Mouse (Mus musculus) midbrain, postnatal 0 days (tissue): ENCODE measurements around the gene Itga6. TPM values are rescaled to one million over a fixed set of nuclear protein-coding genes. Genes with fewer than 3 reads are reported as not detected.
A peak's percentile ranks its signal among the peaks of the same experiment; 100 is the strongest.

Experiments
- ATAC-seq: fragments of 200-750 bp; cut with Nextera tagmentation; 2 replicates; pipeline ENCODE4 v1.8.0; 2017; ENCODE audit warnings: moderate number of reproducible peaks, mild to moderate bottlenecking, moderate TSS enrichment, moderate library complexity; ENCODE audit not compliant: low FRiP score
- DNase-seq: peaks from one replicate; pipeline ENCODE4 v3.0.0-alpha.2; 2015; ENCODE audit warnings: low spot score
- H3K27ac ChIP-seq: fragments of 300-500 bp; sonication (generic); 2 replicates; pipeline ENCODE4 v1.5.1; 2014; ENCODE audit warnings: low read depth, mild to moderate bottlenecking, low read length, mixed read lengths
- H3K27me3 ChIP-seq: fragments of 300-500 bp; sonication (generic); 2 replicates; pipeline ENCODE4 v1.6.1; 2014; ENCODE audit warnings: low read length, control low read depth, mixed read lengths; ENCODE audit not compliant: insufficient read depth
- H3K36me3 ChIP-seq: fragments of 300-500 bp; sonication (generic); 2 replicates; pipeline ENCODE4 v1.6.1; 2014; ENCODE audit warnings: low read length, control low read depth, mixed read lengths; ENCODE audit not compliant: insufficient read depth
- H3K4me1 ChIP-seq: fragments of 300-500 bp; sonication (generic); 2 replicates; pipeline ENCODE4 v1.6.1; 2014; ENCODE audit warnings: mild to moderate bottlenecking, control low read depth, antibody characterized with exemption, low read length, mixed read lengths; ENCODE audit not compliant: insufficient read depth
- H3K4me2 ChIP-seq: fragments of 300-500 bp; sonication (generic); 2 replicates; pipeline ENCODE4 v1.6.1; 2014; ENCODE audit warnings: low read depth, mild to moderate bottlenecking, low read length, mixed read lengths; ENCODE audit not compliant: poor library complexity, severe bottlenecking
- H3K4me3 ChIP-seq: fragments of 300-500 bp; sonication (generic); 2 replicates; pipeline ENCODE4 v1.5.1; 2014; ENCODE audit warnings: low read depth, mild to moderate bottlenecking, low read length, moderate library complexity
- H3K9ac ChIP-seq: fragments of 300-500 bp; sonication (generic); replicated peaks from 2 replicates; pipeline ENCODE4 v1.6.1; 2014; ENCODE audit warnings: mild to moderate bottlenecking, low read length, moderate library complexity, mixed read lengths; ENCODE audit not compliant: poor library complexity, severe bottlenecking
- H3K9me3 ChIP-seq: fragments of 300-500 bp; sonication (generic); 2 replicates; pipeline ENCODE4 v1.6.1; 2016; ENCODE audit warnings: low read length, control low read depth
- CTCF ChIP-seq: IDR thresholded peaks from 2 replicates; pipeline ENCODE4 v1.5.1; 2016; ENCODE audit warnings: antibody characterized with exemption, mild to moderate bottlenecking
- WGBS: fragments of 180-500 bp; shearing (Covaris S2); extraction: QIAGEN DNeasy Blood & Tissue Kit; methylation state at CpG from one replicate; pipeline ENCODE4 v1.1.7; 2014; 5-methylcytosine and 5-hydroxymethylcytosine counted together
- polyA plus RNA-seq: library from polyadenylated mRNA; unstranded; fragments of >200 nt; fragmentation: Nextera tagmentation; extraction: Ambion mirVana; gene quantifications from 2 replicates; pipeline ENCODE4 v1.2.1, GENCODE M21; 2015
- total RNA-seq: library from RNA; depleted of rRNA; stranded (reverse); fragments of >200 nt; gene quantifications from 2 replicates; pipeline ENCODE4 v1.2.3, GENCODE M21; 2014

Gene Itga6
- total and polyA plus RNA-seq, 2 experiments from 2014 or later, result 16.0 to 38.9 TPM

- no peaks in the 10 kb centered on the region for H3K27me3 ChIP-seq
- no peak overlapping the region for H3K4me3 ChIP-seq
- 50% methylated on average over 1 of the region's 1 CpGs for WGBS
- H3K36me3 ChIP-seq, result no peaks in the 10 kb centered on the region
- DNase-seq (no peak), ATAC-seq (no peak)
- no peak overlapping the region for H3K4me2 ChIP-seq
- H3K27ac ChIP-seq, result no peak overlapping the region
- no peak for TF ChIP-seq CTCF
- no peaks in the 10 kb centered on the region for H3K4me1 ChIP-seq
- H3K9me3 ChIP-seq, result no peaks in the 10 kb centered on the region
- no peak overlapping the region for H3K9ac ChIP-seq
These were observed 121.1 kb downstream of the Itga6 start for GRCm38 (mm10) chr2:71866565-71866964.

- Histone ChIP-seq H3K4me3 (no peak overlapping the region), H3K27ac (no peak overlapping the region), H3K4me1 (no peaks in the 10 kb centered on the region), H3K4me2 (no peak overlapping the region), H3K9ac (no peak overlapping the region), H3K9me3 (no peaks in the 10 kb centered on the region), H3K27me3 (no peaks in the 10 kb centered on the region), H3K36me3 (no peaks in the 10 kb centered on the region)
- no peak for DNase-seq
- 79% methylated on average over 3 of the region's 3 CpGs for WGBS
- no peak for ATAC-seq
- TF ChIP-seq CTCF, result no peak
These were observed 121.6 kb downstream of the Itga6 start for GRCm38 (mm10) chr2:71867019-71867418.

GRCm38 (mm10) chr2:71867480-71867879 lies 122.1 kb downstream of the Itga6 start:
- H3K9ac ChIP-seq, result no peak overlapping the region
- DNase-seq (no peak), ATAC-seq (no peak)
- no peak overlapping the region for H3K4me2 ChIP-seq
- H3K9me3 ChIP-seq, result no peaks in the 10 kb centered on the region
- H3K36me3 ChIP-seq, result no peaks in the 10 kb centered on the region
- TF ChIP-seq CTCF, result no peak
- no peak overlapping the region for H3K4me3 ChIP-seq
- H3K27me3 ChIP-seq, result no peaks in the 10 kb centered on the region
- WGBS, result 10% methylated on average over 5 of the region's 5 CpGs
- H3K4me1 ChIP-seq, result no peaks in the 10 kb centered on the region
- H3K27ac ChIP-seq, result no peak overlapping the region

DNA sequence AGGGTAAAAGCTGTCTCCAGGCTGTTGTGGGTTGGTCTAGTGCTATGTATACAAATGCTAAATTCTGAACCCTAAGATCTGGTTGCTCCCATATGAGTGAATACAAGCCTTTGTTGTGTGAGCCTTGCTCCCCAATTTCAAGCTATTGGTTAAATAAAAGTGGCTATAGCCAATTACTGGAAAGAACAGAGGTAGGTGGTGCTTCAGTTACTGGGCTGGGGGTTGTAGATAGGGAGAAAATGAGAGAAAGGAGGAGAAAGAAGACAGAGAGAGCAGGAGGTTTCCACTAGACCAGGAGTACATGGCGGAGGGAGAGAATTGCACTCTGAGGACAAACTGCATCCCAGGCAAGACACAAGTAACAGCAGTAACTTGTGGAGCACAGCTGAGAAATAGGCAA lies 122.8 kb downstream of the Itga6 start:
- Histone ChIP-seq H3K27ac (no peak overlapping the region), H3K4me2 (no peak overlapping the region), H3K27me3 (no peaks in the 10 kb centered on the region), H3K4me3 (no peak overlapping the region), H3K9ac (no peak overlapping the region), H3K9me3 (no peaks in the 10 kb centered on the region), H3K36me3 (no peaks in the 10 kb centered on the region), H3K4me1 (no peaks in the 10 kb centered on the region)
- ATAC-seq (no peak), DNase-seq (no peak)
- WGBS, result 97% methylated on average over 1 of the region's 1 CpGs
- TF ChIP-seq CTCF, result no peak

GRCm38 (mm10) chr2:71872141-71872540 lies 126.7 kb downstream of the Itga6 start:
- no peak for DNase-seq
- no peak for ATAC-seq
- Histone ChIP-seq H3K27ac (no peak overlapping the region), H3K9ac (no peak overlapping the region), H3K4me1 (no peaks in the 10 kb centered on the region), H3K9me3 (no peaks in the 10 kb centered on the region), H3K27me3 (no peaks in the 10 kb centered on the region), H3K36me3 (no peaks in the 10 kb centered on the region), H3K4me3 (no peak overlapping the region), H3K4me2 (no peak overlapping the region)
- 84% methylated on average over 10 of the region's 10 CpGs for WGBS
- TF ChIP-seq CTCF, result no peak

- under 1% methylated on average over 53 of the region's 55 CpGs for WGBS
- H3K4me2 ChIP-seq, result peak within 1 kb of the TSS; percentile 82
- TF ChIP-seq CTCF, result peak; percentile 43
- no peaks in the 10 kb centered on the region for H3K9me3 ChIP-seq
- DNase-seq, result peak; percentile 96
- no peaks in the 10 kb centered on the region for H3K4me1 ChIP-seq
- H3K9ac ChIP-seq, result peak within 1 kb of the TSS; percentile 75
- peak within 1 kb of the TSS; percentile 76 for H3K4me3 ChIP-seq
- H3K27me3 ChIP-seq, result no peaks in the 10 kb centered on the region
- H3K27ac ChIP-seq, result peak within 1 kb of the TSS; percentile 70
- H3K36me3 ChIP-seq, result no peaks in the 10 kb centered on the region
- ATAC-seq, result peak; percentile 98
These were observed 127.5 kb downstream of the Itga6 start, which contains the start of gene Pdk1 for GRCm38 (mm10) chr2:71872801-71873443. Gene Pdk1, plus strand, starts transcription at chr2:71873224.
